Mouse (Mus musculus) urinary bladder, adult 2 months (tissue): ENCODE data around the gene Hivep1. TPM values are rescaled to one million over a fixed set of nuclear protein-coding genes. Genes with fewer than 3 reads are reported as not detected.

Experiments used
- DNase-seq: peaks from one replicate; pipeline ENCODE4 v3.0.0; 2022; ENCODE audit warnings: low spot score
- polyA plus RNA-seq: library from polyadenylated mRNA; depleted of rRNA; stranded (reverse); fragments of >200 nt; gene quantifications from 2 replicates; pipeline ENCODE4 v1.2.3, GENCODE M21; 2012

Gene Hivep1
- polyA plus RNA-seq, 1 experiment = 13.5 TPM

GRCm38 (mm10) chr13:42113601-42114000, 61.8 kb downstream of the Hivep1 start:
- no peak for DNase-seq

- DNase-seq = no peak
These were observed 64.5 kb downstream of the Hivep1 start for GRCm38 (mm10) chr13:42116301-42116700.

GRCm38 (mm10) chr13:42119062-42119461, 67.2 kb downstream of the Hivep1 start:
- DNase-seq = no peak

- no peak for DNase-seq
These were observed 69.4 kb downstream of the Hivep1 start for GRCm38 (mm10) chr13:42121106-42121776.

GRCm38 (mm10) chr13:42121777-42122682, 70.2 kb downstream of the Hivep1 start:
- DNase-seq = no peak

- no peak for DNase-seq
These were observed 92.8 kb downstream of the Hivep1 start for GRCm38 (mm10) chr13:42144627-42145026.

- no peak for DNase-seq
These were observed 97.7 kb downstream of the Hivep1 start for GRCm38 (mm10) chr13:42149328-42150071.

GRCm38 (mm10) chr13:42150072-42150450, 98.2 kb downstream of the Hivep1 start:
- DNase-seq = no peak

- no peak for DNase-seq
These were observed 98.8 kb downstream of the Hivep1 start for GRCm38 (mm10) chr13:42150462-42151127.

GRCm38 (mm10) chr13:42158259-42158658, 106.4 kb downstream of the Hivep1 start:
- no peak for DNase-seq

GRCm38 (mm10) chr13:42159416-42160185, 107.8 kb downstream of the Hivep1 start:
- DNase-seq = no peak

GRCm38 (mm10) chr13:42170802-42171201, 119.0 kb downstream of the Hivep1 start:
- no peak for DNase-seq

- DNase-seq = no peak
These were observed 123.1 kb downstream of the Hivep1 start for GRCm38 (mm10) chr13:42174827-42175420.

GRCm38 (mm10) chr13:42182635-42183034, 130.8 kb downstream of the Hivep1 start:
- no peak for DNase-seq

- DNase-seq = no peak
These were observed 132.3 kb downstream of the Hivep1 start for GRCm38 (mm10) chr13:42184131-42184530.

- DNase-seq = no peak
These were observed 141.2 kb downstream of the Hivep1 start for GRCm38 (mm10) chr13:42193016-42193415.

GRCm38 (mm10) chr13:42195671-42196070, 143.8 kb downstream of the Hivep1 start:
- no peak for DNase-seq

GRCm38 (mm10) chr13:42197656-42198055, 145.8 kb downstream of the Hivep1 start:
- no peak for DNase-seq

GRCm38 (mm10) chr13:42213556-42213955, 161.7 kb downstream of the Hivep1 start:
- DNase-seq = no peak

- no peak for DNase-seq
These were observed 170.6 kb downstream of the Hivep1 start for GRCm38 (mm10) chr13:42222401-42222800.

- DNase-seq = no peak
These were observed 177.0 kb downstream of the Hivep1 start for GRCm38 (mm10) chr13:42228849-42229248.
